Mouse (Mus musculus) stomach, postnatal 0 days (tissue): ENCODE data around the gene Ptpn13.

Experiments used
- CTCF ChIP-seq: IDR thresholded peaks from 2 replicates; pipeline ENCODE4 v1.5.1; 2016; ENCODE audit warnings: antibody characterized with exemption, low read depth, mild to moderate bottlenecking, moderate library complexity
- EP300 ChIP-seq: optimal IDR thresholded peaks from 2 replicates; pipeline ENCODE3; 2016; ENCODE audit warnings: antibody characterized with exemption

DNA sequence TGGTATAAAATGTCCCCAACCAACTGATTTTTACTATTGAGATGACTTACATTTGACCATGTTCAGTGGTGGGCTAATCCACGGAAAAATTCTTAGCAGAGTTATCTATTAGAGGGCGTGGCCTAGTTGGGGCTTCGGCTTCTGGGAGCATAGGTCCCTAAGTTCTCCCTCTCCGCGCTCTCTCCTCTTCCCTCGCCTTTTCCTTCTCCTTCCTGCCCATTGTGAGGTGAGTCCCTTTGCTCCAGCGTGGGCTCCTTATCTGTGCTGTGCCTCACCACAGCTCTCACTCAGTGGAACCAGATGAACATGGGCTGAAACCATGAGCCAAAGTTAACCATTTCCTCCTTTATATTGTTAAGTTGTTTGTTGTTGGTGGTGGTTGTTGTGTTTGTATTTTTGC is 17.9 kb downstream of the Ptpn13 start:
- no peak for TF ChIP-seq CTCF
- no peak for TF ChIP-seq EP300
